Mouse (Mus musculus): Measurements from ENCODE around the gene Tspoap1. TPM values are rescaled to one million over a fixed set of nuclear protein-coding genes. Genes with fewer than 3 reads are reported as not detected.

The Tspoap1 gene
- polyA plus RNA-seq, 2 experiments = 2.9 to 6.5 TPM

GRCm38 (mm10) chr11:87744964-87745363, 15.4 kb upstream of the Tspoap1 start:
- Histone ChIP-seq H3K9me3 (ENCODE audit: control insufficient read depth, low read length) (no peaks in the 10 kb centered on the region), H3K36me3 (ENCODE audit: control insufficient read depth, insufficient read depth, low read length) (peaks cover 38% of the 10 kb centered on the region), H3K27ac (replicated peaks; ENCODE audit: low read depth, low read length) (no peak overlapping the region), H3K4me1 (ENCODE audit: control insufficient read depth, insufficient read depth, low read length) (no peaks in the 10 kb centered on the region), H3K4me2 (replicated peaks; ENCODE audit: low read depth, low read length, severe bottlenecking) (no peak overlapping the region), H3K27me3 (ENCODE audit: control insufficient read depth, insufficient read depth, low read length) (no peaks in the 10 kb centered on the region), H3K9ac (ENCODE audit: low read depth, low read length, severe bottlenecking) (no peak overlapping the region), H3K4me3 (replicated peaks; ENCODE audit: low read length) (no peak overlapping the region)
- no peak for ATAC-seq (ENCODE audit: low FRiP score, low read depth)
- DNase-seq (ENCODE audit: low spot score) = no peak
- TF ChIP-seq POLR2A (IDR thresholded peaks at IDR 0.05; ENCODE audit: borderline replicate concordance, extremely low read depth, insufficient read depth, insufficient read length) = no peak
- 83% methylated on average over 4 of the region's 4 CpGs for WGBS

GRCm38 (mm10) chr11:87745632-87746555, 14.4 kb upstream of the Tspoap1 start:
- no peaks in the 10 kb centered on the region for H3K9me3 ChIP-seq (ENCODE audit: control insufficient read depth, low read length)
- H3K4me1 ChIP-seq (ENCODE audit: control insufficient read depth, insufficient read depth, low read length) = no peaks in the 10 kb centered on the region
- no peak overlapping the region for H3K27ac ChIP-seq (replicated peaks; ENCODE audit: low read depth, low read length)
- no peak overlapping the region for H3K9ac ChIP-seq (ENCODE audit: low read depth, low read length, severe bottlenecking)
- no peak overlapping the region for H3K4me3 ChIP-seq (replicated peaks; ENCODE audit: low read length)
- 77% methylated on average over 9 of the region's 9 CpGs for WGBS
- H3K27me3 ChIP-seq (ENCODE audit: control insufficient read depth, insufficient read depth, low read length) = no peaks in the 10 kb centered on the region
- no peak for TF ChIP-seq POLR2A (IDR thresholded peaks at IDR 0.05; ENCODE audit: borderline replicate concordance, extremely low read depth, insufficient read depth, insufficient read length)
- H3K4me2 ChIP-seq (replicated peaks; ENCODE audit: low read depth, low read length, severe bottlenecking) = no peak overlapping the region
- no peak for ATAC-seq (ENCODE audit: low FRiP score, low read depth)
- no peak for DNase-seq (ENCODE audit: low spot score)
- H3K36me3 ChIP-seq (ENCODE audit: control insufficient read depth, insufficient read depth, low read length) = peaks cover 38% of the 10 kb centered on the region

GRCm38 (mm10) chr11:87747312-87747711, 13.0 kb upstream of the Tspoap1 start:
- ATAC-seq (ENCODE audit: low FRiP score, low read depth) (no peak), DNase-seq (ENCODE audit: low spot score) (no peak)
- H3K27ac ChIP-seq (replicated peaks; ENCODE audit: low read depth, low read length) = no peak overlapping the region
- WGBS = 91% methylated on average over 5 of the region's 5 CpGs
- no peak for TF ChIP-seq POLR2A (IDR thresholded peaks at IDR 0.05; ENCODE audit: borderline replicate concordance, extremely low read depth, insufficient read depth, insufficient read length)
- H3K4me1 ChIP-seq (ENCODE audit: control insufficient read depth, insufficient read depth, low read length) = no peaks in the 10 kb centered on the region
- H3K27me3 ChIP-seq (ENCODE audit: control insufficient read depth, insufficient read depth, low read length) = no peaks in the 10 kb centered on the region
- H3K4me3 ChIP-seq (replicated peaks; ENCODE audit: low read length) = no peak overlapping the region
- no peaks in the 10 kb centered on the region for H3K9me3 ChIP-seq (ENCODE audit: control insufficient read depth, low read length)
- no peak overlapping the region for H3K9ac ChIP-seq (ENCODE audit: low read depth, low read length, severe bottlenecking)
- no peak overlapping the region for H3K4me2 ChIP-seq (replicated peaks; ENCODE audit: low read depth, low read length, severe bottlenecking)
- peaks cover 27% of the 10 kb centered on the region for H3K36me3 ChIP-seq (ENCODE audit: control insufficient read depth, insufficient read depth, low read length)

GRCm38 (mm10) chr11:87747716-87748115, 12.6 kb upstream of the Tspoap1 start:
- no peak for TF ChIP-seq POLR2A (IDR thresholded peaks at IDR 0.05; ENCODE audit: borderline replicate concordance, extremely low read depth, insufficient read depth, insufficient read length)

GRCm38 (mm10) chr11:87748132-87749119, 11.9 kb upstream of the Tspoap1 start:
- WGBS = 31% methylated on average over 19 of the region's 19 CpGs
- Histone ChIP-seq H3K27me3 (ENCODE audit: control insufficient read depth, insufficient read depth, low read length) (no peaks in the 10 kb centered on the region), H3K9me3 (ENCODE audit: control insufficient read depth, low read length) (no peaks in the 10 kb centered on the region), H3K36me3 (ENCODE audit: control insufficient read depth, insufficient read depth, low read length) (peaks cover 18% of the 10 kb centered on the region), H3K4me3 (replicated peaks; ENCODE audit: low read length) (no peak overlapping the region), H3K27ac (replicated peaks; ENCODE audit: low read depth, low read length) (no peak overlapping the region), H3K4me1 (ENCODE audit: control insufficient read depth, insufficient read depth, low read length) (no peaks in the 10 kb centered on the region), H3K9ac (ENCODE audit: low read depth, low read length, severe bottlenecking) (no peak overlapping the region), H3K4me2 (replicated peaks; ENCODE audit: low read depth, low read length, severe bottlenecking) (peak overlapping the region; percentile 7; the same call in 1 of the 2 replicates)
- no peak for TF ChIP-seq POLR2A (IDR thresholded peaks at IDR 0.05; ENCODE audit: borderline replicate concordance, extremely low read depth, insufficient read depth, insufficient read length)
- ATAC-seq (ENCODE audit: low FRiP score, low read depth) (no peak), DNase-seq (ENCODE audit: low spot score) (no peak)

More at GRCm38 (mm10) chr11:87747716-87748115, 12.6 kb upstream of the Tspoap1 start:
- no peak overlapping the region for H3K9ac ChIP-seq (ENCODE audit: low read depth, low read length, severe bottlenecking)
- ATAC-seq (ENCODE audit: low FRiP score, low read depth) (no peak), DNase-seq (ENCODE audit: low spot score) (no peak)
- no peak overlapping the region for H3K27ac ChIP-seq (replicated peaks; ENCODE audit: low read depth, low read length)
- peaks cover 23% of the 10 kb centered on the region for H3K36me3 ChIP-seq (ENCODE audit: control insufficient read depth, insufficient read depth, low read length)
- H3K27me3 ChIP-seq (ENCODE audit: control insufficient read depth, insufficient read depth, low read length) = no peaks in the 10 kb centered on the region
- no peak overlapping the region for H3K4me2 ChIP-seq (replicated peaks; ENCODE audit: low read depth, low read length, severe bottlenecking)
- no peak overlapping the region for H3K4me3 ChIP-seq (replicated peaks; ENCODE audit: low read length)
- no peaks in the 10 kb centered on the region for H3K9me3 ChIP-seq (ENCODE audit: control insufficient read depth, low read length)
- no peaks in the 10 kb centered on the region for H3K4me1 ChIP-seq (ENCODE audit: control insufficient read depth, insufficient read depth, low read length)
- WGBS = 89% methylated on average over 7 of the region's 7 CpGs

Data from limb, embryonic 14.5 days (tissue).